Mouse (Mus musculus) megakaryocyte, embryonic 14.5 days (primary cell): ENCODE data around the gene Abhd2. TPM values are rescaled to one million over a fixed set of nuclear protein-coding genes. Genes with fewer than 3 reads are reported as not detected.

Experiments used
- H3K27me3 ChIP-seq: replicated peaks from 2 replicates; pipeline ENCODE3; 2012; ENCODE audit warnings: inconsistent platforms
- H3K36me3 ChIP-seq: replicated peaks from 2 replicates; pipeline ENCODE3; 2012; ENCODE audit warnings: low read length, inconsistent platforms, mixed read lengths
- H3K4me1 ChIP-seq: 2 replicates; pipeline ENCODE4 v1.6.1; 2012; ENCODE audit warnings: inconsistent platforms
- H3K4me3 ChIP-seq: replicated peaks from 2 replicates; pipeline ENCODE3; 2012; ENCODE audit warnings: moderate library complexity, mild to moderate bottlenecking, inconsistent platforms
- H3K9me3 ChIP-seq: 2 replicates; pipeline ENCODE4 v1.6.1; 2012; ENCODE audit warnings: inconsistent platforms
- FLI1 ChIP-seq: IDR thresholded peaks from 2 replicates; pipeline ENCODE4 v1.6.1; 2012; ENCODE audit warnings: low read length, inconsistent platforms, mixed read lengths
- GATA1 ChIP-seq: IDR thresholded peaks from 3 replicates; pipeline ENCODE4 v1.6.1; 2012; ENCODE audit warnings: mixed read lengths, low read length, inconsistent platforms, borderline replicate concordance
- polyA plus RNA-seq: library from polyadenylated mRNA; stranded (reverse); fragments of >175 nt; gene quantifications from 2 replicates; pipeline ENCODE4 v1.2.3, GENCODE M21; 2012; ENCODE audit warnings: low replicate concordance; ENCODE audit not compliant: insufficient read depth

Gene Abhd2
- polyA plus RNA-seq, 1 experiment, result 18.2 TPM

DNA sequence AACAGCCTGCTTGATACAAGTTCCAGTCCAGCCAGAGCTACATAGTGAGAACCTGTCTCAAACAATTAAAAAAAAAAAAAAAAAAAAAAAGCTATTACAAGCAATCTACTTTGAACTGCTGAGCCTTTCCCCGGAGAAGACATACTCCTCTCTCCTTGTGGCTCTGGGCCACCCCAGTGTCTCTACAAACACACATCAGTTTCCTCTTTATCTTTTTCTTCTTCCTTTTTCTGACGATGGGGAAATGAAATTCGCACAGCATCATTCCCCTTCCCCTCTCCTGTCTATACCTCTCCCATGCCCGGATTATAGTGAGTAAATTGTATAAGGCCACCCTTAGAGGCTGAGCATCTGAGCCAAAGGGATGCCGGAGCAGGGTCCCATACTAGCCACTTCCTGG, 95.7 kb downstream of the Abhd2 start:
- TF ChIP-seq FLI1 (no peak), GATA1 (no peak)
- no peak overlapping the region for H3K4me3 ChIP-seq
- peaks cover 4% of the 10 kb centered on the region for H3K27me3 ChIP-seq
- H3K4me1 ChIP-seq, result peaks cover 82% of the 10 kb centered on the region
- no peaks in the 10 kb centered on the region for H3K9me3 ChIP-seq
- peaks cover 34% of the 10 kb centered on the region for H3K36me3 ChIP-seq

DNA sequence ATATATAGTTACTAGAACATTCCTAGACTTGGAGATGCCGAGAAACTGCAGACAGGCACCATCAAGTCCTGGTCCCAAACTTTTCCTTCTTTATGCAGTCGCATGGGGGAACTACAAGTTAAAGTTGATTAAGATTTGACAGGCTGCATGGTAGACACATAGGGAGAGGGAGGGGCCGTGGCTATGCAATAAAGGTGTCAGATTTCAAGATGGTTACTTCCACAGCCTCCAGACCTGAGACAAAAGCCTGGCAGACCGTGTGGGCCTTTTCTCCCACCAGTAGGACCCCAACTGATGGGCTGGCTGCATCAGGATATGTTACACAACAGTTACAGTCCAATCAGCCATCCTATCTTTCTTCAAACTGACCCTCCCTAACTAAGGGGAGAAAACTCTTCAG, 96.4 kb downstream of the Abhd2 start:
- TF ChIP-seq FLI1 (no peak), GATA1 (no peak)
- H3K4me3 ChIP-seq, result no peak overlapping the region
- H3K27me3 ChIP-seq, result peaks cover 5% of the 10 kb centered on the region
- peaks cover 27% of the 10 kb centered on the region for H3K36me3 ChIP-seq
- no peaks in the 10 kb centered on the region for H3K9me3 ChIP-seq
- peaks cover 76% of the 10 kb centered on the region for H3K4me1 ChIP-seq

DNA sequence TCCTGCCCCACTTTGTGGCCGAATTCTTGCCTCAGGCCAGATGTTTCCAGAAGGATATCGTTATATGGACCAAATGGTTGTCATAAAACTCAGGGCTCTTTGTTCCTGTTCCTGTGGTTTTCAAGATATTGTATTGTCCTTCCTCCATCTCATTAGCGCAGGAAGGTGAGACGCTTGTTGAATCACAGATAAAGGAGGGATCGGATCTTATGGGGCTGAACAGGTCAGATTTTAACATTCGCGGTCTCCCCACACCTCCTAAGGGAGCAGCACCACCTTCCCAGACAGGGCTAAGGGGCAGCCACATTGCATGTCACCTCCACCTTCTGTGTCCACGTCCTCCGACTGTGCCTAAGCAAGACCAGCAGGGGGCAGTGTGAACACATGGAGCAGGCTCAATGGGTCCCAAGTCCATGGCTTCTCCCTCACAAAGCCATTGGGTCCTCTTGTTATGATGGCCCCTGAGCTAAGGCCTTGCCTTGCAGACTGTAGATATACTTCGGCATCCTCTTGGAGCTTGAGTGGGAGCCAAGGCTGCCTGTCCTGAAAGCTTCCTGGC, 98.4 kb downstream of the Abhd2 start:
- peaks cover 8% of the 10 kb centered on the region for H3K36me3 ChIP-seq
- no peaks in the 10 kb centered on the region for H3K9me3 ChIP-seq
- TF ChIP-seq FLI1, result no peak
- TF ChIP-seq GATA1, result no peak
- peaks cover 19% of the 10 kb centered on the region for H3K27me3 ChIP-seq
- peak overlapping the region; percentile 83 for H3K4me3 ChIP-seq
- H3K4me1 ChIP-seq, result peaks cover 70% of the 10 kb centered on the region

DNA sequence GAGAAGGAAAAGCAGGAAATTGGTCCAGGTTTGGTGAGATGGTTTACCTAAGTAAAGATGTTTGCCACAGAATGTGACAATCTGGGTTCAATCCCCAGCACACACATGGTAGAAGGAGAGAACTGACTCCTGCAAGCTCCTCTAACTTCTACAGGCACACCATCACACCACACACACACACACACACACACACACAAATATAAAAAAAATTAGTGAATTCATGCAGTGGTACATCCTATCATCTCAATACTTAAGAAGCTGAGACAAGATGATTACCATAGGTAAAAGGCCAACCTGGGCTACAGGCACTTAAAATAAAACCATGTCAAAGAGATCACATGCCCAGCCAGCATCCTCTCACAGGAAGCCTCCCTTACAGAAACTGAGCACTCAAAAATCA, 101.0 kb downstream of the Abhd2 start:
- no peaks in the 10 kb centered on the region for H3K9me3 ChIP-seq
- TF ChIP-seq GATA1, result no peak
- TF ChIP-seq FLI1, result no peak
- H3K27me3 ChIP-seq, result peaks cover 34% of the 10 kb centered on the region
- H3K4me1 ChIP-seq, result peaks cover 63% of the 10 kb centered on the region
- no peaks in the 10 kb centered on the region for H3K36me3 ChIP-seq
- H3K4me3 ChIP-seq, result no peak overlapping the region

DNA sequence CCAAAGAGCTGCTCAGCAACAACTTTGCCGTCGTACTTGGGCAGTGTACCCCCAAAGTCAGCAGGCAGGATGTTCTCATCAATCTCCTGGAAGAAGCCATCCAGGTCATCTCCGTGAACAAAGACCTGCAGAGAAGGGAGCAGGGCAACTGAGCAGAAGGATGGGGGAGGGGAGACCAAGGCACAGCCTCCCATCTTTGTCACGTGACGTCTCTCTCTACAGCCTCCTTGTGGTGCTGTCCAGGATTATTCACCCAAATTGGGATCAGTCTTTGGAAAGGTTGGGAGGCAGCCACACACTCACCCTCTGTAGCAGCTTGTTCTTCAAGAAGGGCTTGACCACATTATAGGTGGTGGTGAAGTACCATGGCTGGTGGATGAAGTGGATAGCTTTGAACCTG, 102.6 kb downstream of the Abhd2 start:
- H3K4me1 ChIP-seq, result peaks cover 60% of the 10 kb centered on the region
- no peaks in the 10 kb centered on the region for H3K36me3 ChIP-seq
- no peaks in the 10 kb centered on the region for H3K9me3 ChIP-seq
- TF ChIP-seq GATA1 (no peak), FLI1 (no peak)
- peaks cover 47% of the 10 kb centered on the region for H3K27me3 ChIP-seq
- no peak overlapping the region for H3K4me3 ChIP-seq

DNA sequence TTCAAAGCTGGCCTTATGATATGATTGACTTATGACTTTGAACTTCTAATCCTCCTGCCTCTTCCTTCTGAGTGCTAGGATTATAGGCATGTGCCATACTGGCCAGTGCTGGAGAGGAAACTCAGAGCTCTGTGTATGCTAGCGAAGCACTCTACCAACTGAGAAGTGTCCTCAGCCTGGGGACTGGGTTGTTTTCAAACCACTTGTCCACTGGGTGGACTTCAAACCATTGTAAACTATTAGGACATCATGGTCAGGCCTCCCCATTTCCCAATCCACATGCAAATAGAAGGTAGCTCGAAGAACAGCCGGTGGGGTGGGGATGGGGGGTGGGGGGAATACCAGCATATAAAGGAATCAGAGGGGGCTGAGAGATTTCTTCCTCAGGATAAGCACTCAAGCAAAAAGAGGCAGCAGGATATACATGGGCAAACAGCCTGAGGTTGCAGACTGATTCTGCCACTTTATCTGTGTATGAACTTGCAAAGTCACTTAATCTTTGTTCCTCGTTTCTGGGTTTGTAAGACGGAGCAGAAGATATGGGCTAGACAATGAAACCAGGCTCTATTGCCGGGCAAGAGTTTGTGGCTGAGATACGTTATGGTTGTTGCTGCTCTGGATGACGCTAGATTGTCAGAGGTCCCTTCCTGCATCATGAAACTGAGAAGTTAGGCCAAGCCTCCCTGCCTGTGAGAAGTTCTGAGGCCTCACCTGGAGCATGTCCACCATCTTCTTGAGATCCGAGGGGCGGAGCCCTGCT, 103.7 kb downstream of the Abhd2 start:
- no peak overlapping the region for H3K4me3 ChIP-seq
- H3K36me3 ChIP-seq, result no peaks in the 10 kb centered on the region
- peaks cover 56% of the 10 kb centered on the region for H3K27me3 ChIP-seq
- TF ChIP-seq FLI1, result no peak
- no peak for TF ChIP-seq GATA1
- H3K4me1 ChIP-seq, result peaks cover 53% of the 10 kb centered on the region
- no peaks in the 10 kb centered on the region for H3K9me3 ChIP-seq

DNA sequence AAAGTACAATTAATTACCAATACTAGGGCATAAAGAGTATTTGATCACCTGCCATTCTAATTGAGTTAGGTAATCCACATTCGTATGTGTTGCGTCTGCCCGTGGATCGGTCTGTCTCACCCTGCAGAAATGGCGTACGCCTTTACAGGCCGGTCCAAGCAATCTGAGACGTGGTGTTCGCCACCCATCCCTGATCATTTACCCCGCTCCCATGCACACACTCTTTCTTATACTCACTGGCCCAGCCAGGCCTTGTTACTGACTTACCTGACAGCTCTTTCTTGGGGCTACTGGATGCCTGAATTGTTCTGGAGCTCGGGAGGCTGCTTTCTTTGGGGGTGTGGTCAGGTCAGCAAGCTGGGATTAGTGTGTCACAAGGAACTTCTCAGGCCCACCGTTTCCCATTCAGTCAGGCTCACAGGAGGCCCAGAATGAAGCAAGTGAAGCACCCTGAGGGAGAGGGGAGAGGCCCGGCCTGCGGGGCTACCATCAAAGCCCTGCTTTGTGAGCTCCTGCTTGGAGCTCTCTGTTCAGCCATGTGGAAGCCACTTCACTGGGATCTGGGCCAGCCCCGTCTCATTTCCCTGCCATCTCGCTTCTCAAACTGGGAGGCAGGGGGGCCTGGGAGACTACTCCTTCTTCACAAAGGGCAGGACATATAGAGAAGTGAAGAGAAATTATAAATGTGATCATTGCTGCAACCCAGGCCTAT, 113.6 kb downstream of the Abhd2 start, which contains the start of gene Rlbp1:
Gene Rlbp1, minus strand, starts transcription at position 627 of the 712 bp plus-strand sequence.
- H3K27me3 ChIP-seq, result peaks cover 41% of the 10 kb centered on the region
- no peak within 1 kb of the TSS for H3K4me3 ChIP-seq
- peaks cover 27% of the 10 kb centered on the region for H3K4me1 ChIP-seq
- TF ChIP-seq FLI1, result no peak
- no peak for TF ChIP-seq GATA1
- peaks cover 4% of the 10 kb centered on the region; the same call in 1 of the 2 replicates for H3K9me3 ChIP-seq
- H3K36me3 ChIP-seq, result no peaks in the 10 kb centered on the region

DNA sequence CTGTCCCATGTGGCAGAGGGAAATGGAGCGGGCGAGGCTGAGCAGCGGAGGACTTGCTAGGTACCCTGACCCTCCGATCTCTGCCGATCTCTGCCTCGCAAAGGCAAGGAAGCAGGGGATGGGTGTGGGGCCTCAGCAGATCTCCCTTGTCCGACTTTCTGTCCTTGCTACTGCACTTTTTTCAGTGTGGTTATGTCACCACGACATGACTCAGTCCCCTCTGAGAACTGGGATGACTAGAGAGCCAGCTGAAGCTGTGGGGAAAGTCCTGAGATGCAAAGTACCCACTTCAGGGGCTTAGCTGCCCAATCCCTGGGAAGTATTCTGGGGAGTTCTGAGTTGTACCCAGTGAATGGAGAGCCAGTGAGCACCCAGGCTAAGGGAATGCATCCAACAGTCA, 114.1 kb downstream of the Abhd2 start:
- Histone ChIP-seq H3K9me3 (peaks cover 4% of the 10 kb centered on the region; the same call in 1 of the 2 replicates), H3K4me1 (peaks cover 29% of the 10 kb centered on the region), H3K27me3 (peaks cover 38% of the 10 kb centered on the region), H3K36me3 (no peaks in the 10 kb centered on the region), H3K4me3 (no peak overlapping the region)
- TF ChIP-seq GATA1, result no peak
- TF ChIP-seq FLI1, result no peak

DNA sequence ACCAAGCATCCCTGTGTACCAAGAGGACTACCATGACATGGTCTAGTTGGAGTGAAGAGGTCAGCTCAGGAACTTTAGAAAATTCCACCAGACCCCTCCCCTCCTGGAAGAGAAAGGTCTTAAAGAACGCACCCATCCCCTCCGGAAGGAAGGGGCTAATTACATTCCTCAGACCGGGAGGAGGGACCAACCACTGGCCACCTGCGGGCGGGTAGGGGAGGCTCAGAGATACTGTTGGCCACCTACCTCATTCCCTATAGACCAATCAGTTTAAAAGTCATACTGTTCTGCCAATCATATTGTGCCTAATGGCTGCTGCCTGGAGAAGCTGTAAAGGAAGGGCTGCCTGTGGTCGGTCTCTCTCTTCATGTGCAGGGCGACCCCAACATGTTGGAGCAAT, 115.0 kb downstream of the Abhd2 start:
- no peak for TF ChIP-seq GATA1
- TF ChIP-seq FLI1, result no peak
- H3K4me1 ChIP-seq, result peaks cover 38% of the 10 kb centered on the region
- no peak overlapping the region for H3K4me3 ChIP-seq

More for the DNA sequence above, 115.0 kb downstream of the Abhd2 start:
- Histone ChIP-seq H3K36me3 (no peaks in the 10 kb centered on the region), H3K9me3 (no peaks in the 10 kb centered on the region), H3K27me3 (peaks cover 34% of the 10 kb centered on the region)
